Mouse (Mus musculus): ENCODE measurements around the gene Cmbl. TPM values are rescaled to one million over a fixed set of nuclear protein-coding genes. Genes with fewer than 3 reads are reported as not detected.

Cmbl gene
- 2.1 and 2.2 TPM in 2 replicates for polyA plus RNA-seq (2016; fragmentation: Nextera tagmentation; extraction: Ambion mirVana)

GRCm38 (mm10) chr15:31565184-31565583, at the start of gene Cmbl:
Gene Cmbl, plus strand, starts transcription at chr15:31565389.
- Histone ChIP-seq H3K27me3 (no peaks in the 10 kb centered on the region), H3K27ac (no peak within 1 kb of the TSS), H3K4me3 (no peak within 1 kb of the TSS), H3K9ac (no peak within 1 kb of the TSS), H3K4me2 (replicated peaks) (no peak within 1 kb of the TSS), H3K36me3 (no peaks in the 10 kb centered on the region), H3K4me1 (peaks cover 22% of the 10 kb centered on the region), H3K9me3 (no peaks in the 10 kb centered on the region)
- 64% methylated on average over 5 of the region's 5 CpGs for WGBS
- no peak for ATAC-seq (ENCODE audit: insufficient number of reproducible peaks, insufficient read depth, low FRiP score, low TSS enrichment)

GRCm38 (mm10) chr15:31517186-31517585, 48.0 kb upstream of the Cmbl start:
- no peaks in the 10 kb centered on the region for H3K9me3 ChIP-seq
- no peak overlapping the region for H3K27ac ChIP-seq
- H3K27me3 ChIP-seq, result no peaks in the 10 kb centered on the region
- H3K4me1 ChIP-seq, result no peaks in the 10 kb centered on the region
- H3K36me3 ChIP-seq, result no peaks in the 10 kb centered on the region
- H3K9ac ChIP-seq, result no peak overlapping the region
- no peak overlapping the region for H3K4me2 ChIP-seq (replicated peaks)
- ATAC-seq (ENCODE audit: insufficient number of reproducible peaks, insufficient read depth, low FRiP score, low TSS enrichment), result no peak
- H3K4me3 ChIP-seq, result no peak overlapping the region
- 94% methylated on average over 1 of the region's 1 CpGs for WGBS

GRCm38 (mm10) chr15:31518371-31518770, 46.8 kb upstream of the Cmbl start:
- H3K4me3 ChIP-seq, result no peak overlapping the region
- no peak for ATAC-seq (ENCODE audit: insufficient number of reproducible peaks, insufficient read depth, low FRiP score, low TSS enrichment)
- H3K27ac ChIP-seq, result no peak overlapping the region
- H3K9ac ChIP-seq, result no peak overlapping the region
- H3K9me3 ChIP-seq, result no peaks in the 10 kb centered on the region
- WGBS, result 89% methylated on average over 2 of the region's 2 CpGs
- H3K4me2 ChIP-seq (replicated peaks), result no peak overlapping the region
- no peaks in the 10 kb centered on the region for H3K27me3 ChIP-seq
- H3K4me1 ChIP-seq, result no peaks in the 10 kb centered on the region
- H3K36me3 ChIP-seq, result no peaks in the 10 kb centered on the region

GRCm38 (mm10) chr15:31519000-31519399, 46.2 kb upstream of the Cmbl start:
- Histone ChIP-seq H3K27me3 (no peaks in the 10 kb centered on the region), H3K4me2 (replicated peaks) (no peak overlapping the region), H3K9ac (no peak overlapping the region), H3K36me3 (no peaks in the 10 kb centered on the region), H3K27ac (no peak overlapping the region), H3K4me1 (no peaks in the 10 kb centered on the region), H3K4me3 (no peak overlapping the region), H3K9me3 (no peaks in the 10 kb centered on the region)
- 83% methylated on average over 5 of the region's 5 CpGs for WGBS
- ATAC-seq (ENCODE audit: insufficient number of reproducible peaks, insufficient read depth, low FRiP score, low TSS enrichment), result no peak

GRCm38 (mm10) chr15:31526463-31526862, 38.7 kb upstream of the Cmbl start:
- Histone ChIP-seq H3K9ac (no peak overlapping the region), H3K4me2 (replicated peaks) (no peak overlapping the region), H3K9me3 (no peaks in the 10 kb centered on the region), H3K4me1 (peaks cover 10% of the 10 kb centered on the region), H3K27ac (no peak overlapping the region), H3K36me3 (no peaks in the 10 kb centered on the region), H3K27me3 (no peaks in the 10 kb centered on the region), H3K4me3 (no peak overlapping the region)
- WGBS, result 92% methylated on average over 1 of the region's 1 CpGs
- no peak for ATAC-seq (ENCODE audit: insufficient number of reproducible peaks, insufficient read depth, low FRiP score, low TSS enrichment)

- H3K4me2 ChIP-seq (replicated peaks), result no peak overlapping the region
These were observed 36.7 kb upstream of the Cmbl start for GRCm38 (mm10) chr15:31528477-31528876.

GRCm38 (mm10) chr15:31529103-31529502, 36.1 kb upstream of the Cmbl start:
- no peak for ATAC-seq (ENCODE audit: insufficient number of reproducible peaks, insufficient read depth, low FRiP score, low TSS enrichment)
- H3K9ac ChIP-seq, result peak overlapping the region; percentile 97
- no peak overlapping the region for H3K27ac ChIP-seq
- H3K4me1 ChIP-seq, result peaks cover 10% of the 10 kb centered on the region
- H3K4me3 ChIP-seq, result peak overlapping the region; percentile 93
- no peaks in the 10 kb centered on the region for H3K27me3 ChIP-seq
- H3K4me2 ChIP-seq (replicated peaks), result peak overlapping the region; percentile 69
- H3K9me3 ChIP-seq, result no peaks in the 10 kb centered on the region
- no peaks in the 10 kb centered on the region for H3K36me3 ChIP-seq
- 35% methylated on average over 6 of the region's 6 CpGs for WGBS

More at GRCm38 (mm10) chr15:31528477-31528876, 36.7 kb upstream of the Cmbl start:
- H3K9me3 ChIP-seq, result no peaks in the 10 kb centered on the region
- no peak overlapping the region for H3K27ac ChIP-seq
- no peak overlapping the region for H3K9ac ChIP-seq
- peaks cover 10% of the 10 kb centered on the region for H3K4me1 ChIP-seq
- no peaks in the 10 kb centered on the region for H3K36me3 ChIP-seq
- H3K27me3 ChIP-seq, result no peaks in the 10 kb centered on the region
- ATAC-seq (ENCODE audit: insufficient number of reproducible peaks, insufficient read depth, low FRiP score, low TSS enrichment), result no peak
- H3K4me3 ChIP-seq, result no peak overlapping the region
- WGBS, result 94% methylated on average over 4 of the region's 4 CpGs

GRCm38 (mm10) chr15:31529811-31530658, 35.2 kb upstream of the Cmbl start:
- ATAC-seq (ENCODE audit: insufficient number of reproducible peaks, insufficient read depth, low FRiP score, low TSS enrichment), result peak; percentile 32
- Histone ChIP-seq H3K36me3 (no peaks in the 10 kb centered on the region), H3K9ac (peak overlapping the region; percentile 97), H3K27me3 (no peaks in the 10 kb centered on the region), H3K4me2 (replicated peaks) (peak overlapping the region; percentile 69), H3K4me1 (peaks cover 7% of the 10 kb centered on the region), H3K9me3 (no peaks in the 10 kb centered on the region), H3K4me3 (peak overlapping the region; percentile 93), H3K27ac (peak overlapping the region; percentile 98)
- WGBS, result under 1% methylated on average over 43 of the region's 56 CpGs

GRCm38 (mm10) chr15:31530659-31531445, 34.3 kb upstream of the Cmbl start, which contains the start of gene March6:
Gene March6, minus strand, starts transcription at chr15:31531053.
- Histone ChIP-seq H3K4me1 (peaks cover 7% of the 10 kb centered on the region), H3K9me3 (no peaks in the 10 kb centered on the region), H3K9ac (peak within 1 kb of the TSS; percentile 97), H3K27ac (peak within 1 kb of the TSS; percentile 98), H3K4me2 (replicated peaks) (peak within 1 kb of the TSS; percentile 69), H3K36me3 (no peaks in the 10 kb centered on the region), H3K27me3 (no peaks in the 10 kb centered on the region), H3K4me3 (peak within 1 kb of the TSS; percentile 93)
- peak; percentile 91 for ATAC-seq (ENCODE audit: insufficient number of reproducible peaks, insufficient read depth, low FRiP score, low TSS enrichment)
- under 1% methylated on average over 82 of the region's 132 CpGs for WGBS

GRCm38 (mm10) chr15:31531446-31532330, 33.5 kb upstream of the Cmbl start:
- no peaks in the 10 kb centered on the region for H3K36me3 ChIP-seq
- H3K9ac ChIP-seq, result peak overlapping the region; percentile 97
- peak overlapping the region; percentile 93 for H3K4me3 ChIP-seq
- peaks cover 12% of the 10 kb centered on the region for H3K4me1 ChIP-seq
- H3K27me3 ChIP-seq, result no peaks in the 10 kb centered on the region
- H3K27ac ChIP-seq, result peak overlapping the region; percentile 98
- 28% methylated on average over 16 of the region's 16 CpGs for WGBS
- peak overlapping the region; percentile 50 for H3K4me2 ChIP-seq (replicated peaks)
- no peak for ATAC-seq (ENCODE audit: insufficient number of reproducible peaks, insufficient read depth, low FRiP score, low TSS enrichment)
- no peaks in the 10 kb centered on the region for H3K9me3 ChIP-seq
